Mouse (Mus musculus) embryo, embryonic 11.5 days (tissue): Measurements from ENCODE around the gene Slc36a2.
"Not testable (repeated sequence)": the region's sequence is repeated elsewhere in the genome, so short reads cannot be mapped to it uniquely, and the experiment has no call there.

Source experiments
- DNase-seq: peaks from one replicate; pipeline ENCODE4 v3.0.0-alpha.2; 2012; ENCODE audit warnings: low read depth, low spot score

Gene Slc36a2

DNA sequence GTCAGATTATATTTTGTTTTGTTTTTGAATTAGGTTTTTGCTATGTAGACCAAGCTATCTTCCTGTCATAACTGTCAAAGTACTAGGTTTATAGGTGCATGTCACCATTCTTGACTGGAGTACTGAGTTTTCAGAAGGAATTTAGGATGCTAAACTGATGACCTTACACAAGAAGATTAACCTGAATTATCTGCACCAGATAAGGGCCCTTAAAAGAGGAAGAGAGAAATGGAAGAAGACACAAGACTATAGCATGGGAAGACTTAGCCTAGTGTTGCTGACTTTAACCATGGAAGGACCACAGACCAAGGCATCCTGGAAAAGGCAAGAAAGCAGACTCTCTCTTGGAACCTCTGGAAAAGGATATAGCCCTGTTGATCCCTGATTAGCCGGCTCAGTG, 51.7 kb downstream of the Slc36a2 start:
- no peak for DNase-seq

DNA sequence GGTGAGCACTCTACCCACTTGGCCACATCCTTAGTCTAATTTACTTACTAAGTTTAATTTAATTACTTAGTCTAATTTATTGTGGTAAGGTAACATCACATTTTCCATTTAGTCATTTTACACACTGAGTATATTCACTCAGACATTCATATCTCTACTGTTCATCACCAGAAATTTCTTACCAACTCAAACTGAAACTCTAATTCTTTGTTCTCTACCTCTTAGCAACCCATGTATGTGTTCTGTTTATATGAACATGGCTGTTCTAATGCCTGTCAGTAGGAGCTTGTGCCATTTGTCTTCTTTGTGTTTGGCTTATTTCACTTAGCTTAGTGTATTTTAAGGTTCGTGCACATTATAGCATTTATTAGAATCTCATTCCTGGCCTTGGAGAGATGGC, 52.9 kb downstream of the Slc36a2 start:
- no peak for DNase-seq

DNA sequence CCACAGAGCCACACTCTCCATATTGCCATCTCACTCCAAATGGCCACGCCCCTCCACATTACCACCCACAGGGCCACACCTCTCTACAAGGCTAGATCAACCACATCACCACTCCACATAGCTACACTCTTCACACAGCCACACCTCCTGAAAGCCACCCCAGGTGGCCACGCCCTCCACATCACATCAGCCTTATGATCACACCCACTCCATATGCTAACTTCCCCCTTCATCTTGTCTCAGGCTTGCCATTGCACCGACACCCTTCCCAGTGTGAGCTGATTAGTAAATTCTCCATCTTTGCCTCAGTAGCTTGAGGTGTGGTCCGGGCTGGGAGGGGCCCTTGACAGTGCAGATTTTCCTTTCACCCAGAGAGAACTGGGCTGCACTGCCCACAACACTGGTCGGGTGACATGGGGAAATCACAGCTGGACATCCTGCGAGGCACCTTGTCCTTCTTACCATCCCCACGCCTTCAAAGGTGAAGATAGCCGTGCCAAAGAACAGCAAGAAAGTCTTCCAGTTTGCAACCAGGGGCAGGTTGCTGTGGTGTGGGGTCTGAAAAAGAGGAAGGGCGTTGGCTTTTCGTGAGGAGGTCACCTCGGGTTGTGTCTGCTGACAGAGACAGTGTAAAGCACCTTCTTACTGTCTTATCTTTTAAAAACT, 53.7 kb downstream of the Slc36a2 start:
- DNase-seq = no peak

DNA sequence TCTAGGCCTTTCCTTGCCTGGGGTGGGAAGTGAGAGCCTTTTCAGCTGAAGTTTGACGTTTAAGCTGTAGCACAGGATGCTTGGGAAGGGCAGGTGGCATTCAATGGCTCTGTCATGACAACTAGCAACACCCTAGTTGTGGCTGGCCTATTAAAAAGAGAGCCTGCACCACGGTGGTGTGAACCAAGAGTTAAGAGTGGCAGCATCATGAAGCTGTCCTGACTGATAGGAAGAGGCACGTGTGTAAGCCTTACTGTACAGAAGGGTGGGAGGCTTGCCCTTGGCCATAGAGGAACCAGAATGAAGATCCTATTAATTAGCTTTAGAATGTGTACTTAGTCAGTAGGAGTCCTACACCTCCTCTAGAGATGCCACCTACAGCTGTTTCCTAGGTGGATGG, 56.5 kb downstream of the Slc36a2 start:
- no peak for DNase-seq

DNA sequence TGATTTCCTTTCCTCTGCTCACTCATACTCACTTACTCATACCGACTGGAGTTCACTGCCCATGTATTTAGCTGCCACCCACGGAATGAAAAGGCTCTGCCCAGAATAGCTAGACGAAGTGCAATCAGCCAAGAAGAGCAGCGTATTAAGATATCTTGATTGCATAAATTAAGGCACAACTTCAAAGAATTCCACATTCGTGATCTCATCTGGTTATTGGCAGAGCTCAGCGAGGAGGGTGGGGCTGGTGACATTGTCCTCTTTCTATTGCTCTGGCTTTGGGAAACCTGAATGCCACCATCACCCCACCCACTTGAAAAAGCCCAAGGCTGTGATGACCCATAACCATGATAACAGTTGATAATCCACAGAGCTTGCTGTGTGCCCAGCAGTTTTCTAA, 56.9 kb downstream of the Slc36a2 start:
- no peak for DNase-seq

DNA sequence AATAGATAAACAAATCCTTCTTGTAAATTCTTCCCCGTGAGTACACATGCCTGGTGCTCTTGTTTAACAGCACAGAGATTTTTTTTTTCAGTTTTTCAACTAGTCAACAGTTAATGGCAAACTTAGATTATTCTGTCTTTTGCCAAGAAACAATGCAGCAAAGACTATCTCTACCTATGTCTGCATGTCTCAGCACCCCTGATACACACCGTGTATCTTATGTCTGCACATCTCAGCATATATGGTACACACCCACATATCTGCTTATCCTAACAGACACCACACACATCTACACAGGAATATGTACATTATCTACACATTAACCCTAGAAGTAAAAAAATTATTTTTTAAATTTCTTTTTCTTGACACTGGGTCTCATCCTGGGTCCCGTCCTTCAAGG, 58.2 kb downstream of the Slc36a2 start:
- no peak for DNase-seq

DNA sequence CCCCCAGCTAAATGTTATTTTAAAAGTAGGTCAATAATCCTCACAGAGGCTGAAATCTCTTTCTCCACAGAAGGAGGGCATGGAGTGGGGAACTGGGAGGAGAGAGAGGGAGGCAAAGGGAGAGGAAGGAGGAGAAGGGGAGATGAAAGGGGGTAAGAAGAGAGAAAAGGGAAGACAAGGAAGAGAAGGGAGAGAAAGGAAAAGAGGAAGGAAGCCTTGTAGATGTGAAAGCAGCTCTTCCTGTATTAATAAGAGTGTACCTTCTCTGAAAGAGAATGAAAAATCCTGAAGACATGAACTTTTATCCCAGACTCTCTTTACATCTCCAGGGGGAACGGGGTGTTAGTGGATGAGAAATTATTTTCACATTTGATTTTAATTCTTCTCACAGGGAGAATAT, 63.4 kb downstream of the Slc36a2 start:
- no peak for DNase-seq

DNA sequence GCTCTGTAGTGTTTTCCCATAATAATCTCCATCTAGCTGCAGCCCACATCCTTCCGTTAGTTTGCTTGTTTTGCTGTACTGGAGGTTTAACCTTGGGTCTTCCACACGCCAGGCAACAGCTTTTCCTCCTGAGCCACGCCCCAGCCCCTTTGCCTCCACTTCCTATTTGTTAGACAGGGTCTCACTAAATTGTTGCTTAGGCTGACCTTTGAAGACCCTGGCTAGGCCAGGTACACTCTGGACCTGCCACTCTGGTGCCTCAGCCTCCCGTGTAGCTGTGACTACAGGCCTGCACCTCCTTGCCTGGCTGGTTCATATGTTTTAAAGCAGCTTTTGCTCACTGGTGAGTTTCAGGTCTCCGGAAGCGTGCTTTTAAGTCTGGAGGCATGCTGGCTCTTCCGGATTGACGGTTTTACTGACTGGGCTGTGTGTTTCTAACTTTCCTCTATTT, 64.0 kb downstream of the Slc36a2 start:
- no peak for DNase-seq

DNA sequence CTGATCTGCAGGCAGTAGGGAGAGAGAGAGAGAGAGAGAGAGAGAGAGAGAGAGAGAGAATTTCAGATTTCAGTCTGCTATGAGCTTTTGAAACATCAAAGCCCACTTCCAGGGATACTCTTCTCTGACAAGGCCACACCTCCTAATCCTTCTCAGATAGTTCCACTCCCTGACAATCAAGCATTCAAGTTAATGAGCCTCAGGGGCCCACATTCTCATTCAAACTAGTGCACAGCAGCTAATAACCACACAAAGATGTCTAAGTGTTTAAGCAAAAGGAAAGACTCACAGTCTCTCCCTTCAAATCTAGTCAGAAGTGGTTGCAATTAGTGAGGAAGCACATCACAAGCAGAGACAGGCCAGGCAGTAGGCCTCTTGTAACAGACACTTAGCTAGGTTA, 64.6 kb downstream of the Slc36a2 start:
- DNase-seq = no peak

DNA sequence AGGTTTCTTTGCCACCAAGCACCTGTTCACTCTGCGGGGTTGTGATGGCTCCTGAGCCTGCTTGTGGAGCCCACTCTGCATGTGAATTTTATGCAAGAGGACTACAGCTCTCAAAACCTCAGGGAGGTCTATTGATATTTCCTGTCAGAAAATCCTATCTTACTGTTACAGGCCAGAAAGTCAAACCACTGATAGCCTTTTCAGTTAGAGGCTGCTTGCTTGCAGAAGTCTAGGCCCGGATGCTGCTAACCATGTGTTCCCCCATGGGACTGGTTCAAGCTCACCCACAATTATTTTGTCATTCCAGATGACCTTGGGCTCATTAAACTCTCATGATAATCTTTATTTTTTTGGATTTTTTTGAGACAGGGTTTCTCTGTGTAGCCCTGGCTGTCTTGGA, 67.8 kb downstream of the Slc36a2 start:
- no peak for DNase-seq

DNA sequence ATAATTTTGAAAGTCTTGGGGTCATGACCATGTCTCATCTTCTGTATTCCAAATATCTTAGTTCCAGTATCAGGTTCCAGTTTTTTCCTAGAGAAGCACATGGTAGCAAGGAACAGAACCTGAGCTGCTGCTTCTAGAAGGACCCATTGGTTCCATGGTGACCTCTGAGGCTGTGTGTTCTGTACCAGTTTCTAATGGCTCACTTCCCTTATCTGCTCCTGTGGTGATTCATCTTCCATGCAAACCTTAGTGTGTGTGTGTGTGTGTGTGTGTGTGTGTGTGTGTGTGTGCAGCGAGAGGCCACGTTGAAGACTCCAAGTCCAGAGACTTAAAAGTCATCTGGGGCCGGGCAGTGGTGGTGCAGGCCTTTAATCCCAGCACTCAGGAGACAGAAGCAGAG, 68.9 kb downstream of the Slc36a2 start:
- no peak for DNase-seq

DNA sequence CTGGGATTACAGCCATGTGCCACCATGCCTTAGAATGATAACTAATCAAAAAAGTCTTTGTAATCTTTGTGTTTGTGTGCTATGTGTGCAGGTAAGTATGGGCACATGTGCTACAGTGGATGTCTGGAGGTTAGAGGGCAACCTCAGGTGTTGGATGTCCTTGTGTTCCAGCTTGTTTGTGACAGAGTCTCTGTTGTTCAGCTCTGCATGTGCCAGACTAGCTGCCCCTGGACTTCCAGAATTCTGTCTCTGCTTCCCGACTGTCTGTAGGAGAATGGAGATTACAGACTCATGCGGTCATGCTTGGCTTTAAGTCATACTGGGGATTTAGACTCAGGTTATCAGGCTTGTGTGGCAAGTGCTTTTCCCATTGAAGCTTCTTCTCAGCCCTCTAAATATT, 70.6 kb downstream of the Slc36a2 start:
- DNase-seq = no peak

DNA sequence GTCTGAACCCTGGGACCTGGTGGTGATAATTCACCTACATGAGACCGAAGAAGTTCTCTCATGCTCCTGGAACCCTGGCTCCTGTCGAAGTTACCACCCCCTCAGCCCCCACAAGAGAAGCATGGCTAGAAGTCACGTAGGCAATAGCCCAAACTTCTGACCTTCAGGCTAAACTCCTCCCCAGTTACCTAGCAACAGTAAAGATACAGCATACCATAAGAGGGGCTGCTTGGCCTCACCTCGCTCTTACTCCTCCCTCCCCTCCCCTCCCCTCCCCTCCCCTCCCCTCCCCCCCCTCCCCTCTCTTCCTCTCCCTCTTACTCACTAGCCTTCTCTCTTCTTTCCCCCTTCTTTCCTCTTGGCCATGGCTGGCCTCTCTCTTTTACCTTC, 71.0 kb downstream of the Slc36a2 start:
- not testable (repeated sequence) for DNase-seq

DNA sequence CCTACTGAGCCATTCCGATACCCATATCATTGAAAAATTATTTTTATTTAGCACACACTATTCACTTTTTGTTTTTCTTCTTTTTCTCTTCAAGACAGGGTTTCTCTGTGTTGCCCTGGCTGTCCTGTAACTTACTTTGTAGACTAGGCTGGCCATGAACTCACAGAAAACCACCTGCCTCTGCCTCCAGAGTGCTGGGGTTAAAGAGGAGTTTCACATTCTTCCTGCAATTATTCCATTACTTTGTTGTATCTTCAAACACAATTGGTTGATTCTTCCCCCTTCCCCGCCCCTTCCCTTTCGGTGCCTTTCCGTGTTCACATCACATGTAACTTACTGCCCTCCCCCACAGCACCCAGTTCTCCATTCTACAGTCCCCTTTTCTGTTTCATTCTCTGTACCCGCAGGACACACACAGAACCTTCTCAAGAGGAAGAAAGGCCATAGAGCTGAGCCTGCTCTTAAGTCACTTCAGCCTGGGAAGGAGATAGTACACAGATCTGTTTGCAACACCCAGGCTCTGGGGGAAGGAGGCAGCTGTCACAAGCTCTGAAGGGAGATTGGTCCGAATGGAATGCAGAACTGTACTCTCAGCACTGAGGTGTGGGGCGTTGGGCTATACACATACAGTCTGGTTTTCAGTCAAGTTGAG, 71.5 kb downstream of the Slc36a2 start:
- no peak for DNase-seq

DNA sequence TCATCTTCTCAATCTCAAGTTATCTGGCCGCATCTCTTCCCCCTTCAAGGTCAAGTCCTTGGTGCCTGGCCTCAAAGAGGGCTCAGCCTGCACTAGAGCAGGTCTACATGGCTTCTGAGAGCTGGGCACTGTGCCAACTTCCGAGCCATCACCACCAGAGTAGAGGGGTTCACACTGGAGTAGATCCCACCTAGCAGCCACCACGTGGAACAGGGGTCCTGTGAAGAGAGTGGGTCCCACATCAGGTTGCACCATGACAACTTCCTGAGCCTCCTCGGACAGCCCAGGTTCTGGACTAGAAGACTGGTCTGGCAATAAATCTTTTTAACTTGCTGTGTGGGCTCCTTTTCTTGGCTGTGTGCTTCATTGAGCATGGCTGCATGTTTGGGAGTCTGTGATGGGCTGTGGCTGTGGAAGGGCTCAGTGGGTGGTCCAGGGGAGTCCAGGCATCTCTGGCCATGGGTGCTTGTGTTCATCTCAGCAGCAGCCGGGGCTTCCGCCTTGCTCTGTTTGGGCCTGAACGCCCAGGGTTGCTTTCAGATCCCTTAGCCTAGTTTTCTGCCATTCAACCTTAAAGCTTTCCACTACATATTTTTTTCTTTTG, 74.2 kb downstream of the Slc36a2 start:
- DNase-seq = no peak

DNA sequence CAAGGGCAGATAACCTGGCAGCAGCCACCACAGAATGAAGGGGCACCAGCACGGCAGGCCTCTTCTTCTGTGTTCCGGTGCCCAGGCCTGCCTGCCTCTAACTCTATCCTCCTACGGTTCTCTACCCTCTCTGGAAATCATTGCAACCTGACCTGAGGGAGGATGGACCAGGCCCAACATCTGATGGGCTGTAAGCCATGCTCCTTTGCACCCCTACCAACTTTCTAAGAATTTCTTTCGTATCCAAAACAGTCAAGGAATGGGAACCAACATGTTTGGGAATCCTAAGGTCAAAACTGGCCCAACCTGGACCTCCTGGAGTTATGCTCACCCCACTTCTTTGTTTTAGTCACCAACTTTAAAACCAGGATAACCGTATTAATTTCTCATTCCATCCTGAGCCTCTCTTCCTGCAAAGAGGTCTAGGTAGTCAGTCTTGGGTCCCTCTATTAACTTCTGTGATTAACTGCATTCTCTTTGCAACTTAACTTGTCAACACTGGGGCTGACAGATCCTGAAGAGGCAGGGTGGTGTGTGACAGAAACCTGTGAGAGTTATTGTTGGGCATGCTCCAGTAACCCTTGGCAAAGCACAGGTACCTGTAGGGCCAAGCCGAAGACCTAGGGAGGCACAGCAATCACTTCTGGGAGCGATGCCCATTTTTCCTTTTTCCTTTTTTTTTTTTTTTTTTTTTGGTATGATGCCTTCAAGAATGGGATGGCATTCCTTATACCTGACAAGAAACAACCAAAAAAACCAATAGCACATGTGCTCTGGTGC, 75.2 kb downstream of the Slc36a2 start:
- no peak for DNase-seq
